Mouse (Mus musculus): ENCODE data around the gene Camk2b. TPM values are rescaled to one million over a fixed set of nuclear protein-coding genes. Genes with fewer than 3 reads are reported as not detected.
"Not testable (repeated sequence)": the region's sequence is repeated elsewhere in the genome, so short reads cannot be mapped to it uniquely, and the experiment has no call there.

Camk2b gene
- polyA plus RNA-seq, 1 experiment from 2014 or later = 12.1 TPM

DNA sequence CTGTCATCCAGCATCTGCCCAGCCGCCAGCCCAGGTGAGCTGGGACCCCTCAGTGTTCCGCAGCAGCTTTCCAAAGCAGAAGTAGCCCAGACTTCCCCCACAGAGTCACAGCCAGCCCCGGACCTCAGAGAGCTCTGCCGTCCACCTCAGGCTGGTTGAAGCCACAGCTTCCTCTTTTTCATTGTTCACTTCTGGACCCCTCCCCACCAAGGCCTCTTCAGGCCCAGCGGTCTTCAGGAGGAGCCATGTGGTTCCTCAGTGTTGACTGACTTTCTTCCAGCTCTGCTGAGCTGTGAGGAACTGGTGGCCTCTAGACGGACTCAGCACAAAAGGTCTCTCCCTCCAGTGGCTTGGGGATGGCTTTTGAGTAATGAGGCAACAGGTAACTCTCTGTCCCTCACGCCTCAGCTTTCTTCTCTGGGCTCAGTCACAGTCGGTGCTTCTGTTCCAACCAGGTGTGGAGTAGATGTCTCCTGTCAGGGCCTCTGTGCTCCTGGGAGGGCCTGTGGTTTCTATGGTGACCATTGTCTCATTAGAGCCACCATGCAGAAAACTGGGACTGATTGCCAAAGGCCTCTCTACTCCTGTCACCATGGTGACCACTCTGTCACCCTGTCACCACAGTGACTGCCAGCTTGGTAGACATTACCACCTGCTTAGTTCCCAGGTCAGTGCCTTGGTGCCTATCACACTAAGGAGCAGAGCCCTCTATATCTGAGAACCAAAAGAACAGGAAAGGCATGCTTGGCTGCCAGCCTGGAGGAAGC, 116.4 kb downstream of the Camk2b start, which contains the start of gene Gck:
TSS of gene Gck (minus strand) at position 496 of the 767 bp plus-strand sequence.
- Histone ChIP-seq H3K9me3 (ENCODE audit: control insufficient read depth) (no peaks in the 10 kb centered on the region), H3K27me3 (replicated peaks; ENCODE audit: control insufficient read depth, insufficient read depth, low read length) (no peaks in the 10 kb centered on the region), H3K4me2 (replicated peaks; ENCODE audit: low read depth) (no peak within 1 kb of the TSS), H3K36me3 (ENCODE audit: control insufficient read depth, insufficient read depth) (no peaks in the 10 kb centered on the region), H3K9ac (ENCODE audit: low read depth, low read length) (no peak within 1 kb of the TSS), H3K4me3 (ENCODE audit: low read depth, low read length) (no peak within 1 kb of the TSS), H3K27ac (ENCODE audit: low read depth, low read length) (no peak within 1 kb of the TSS), H3K4me1 (replicated peaks; ENCODE audit: control insufficient read depth, insufficient read depth, low read length) (0 out of 2 replicates have a peak, but pooled peaks cover 4% of the 10 kb centered on the region)
- no peak for TF ChIP-seq CTCF (IDR thresholded peaks at IDR 0.05; ENCODE audit: low read depth)
- peak; percentile 19; the same call in 1 of the 2 replicates for ATAC-seq
- WGBS = 62% methylated on average over 8 of the region's 8 CpGs

DNA sequence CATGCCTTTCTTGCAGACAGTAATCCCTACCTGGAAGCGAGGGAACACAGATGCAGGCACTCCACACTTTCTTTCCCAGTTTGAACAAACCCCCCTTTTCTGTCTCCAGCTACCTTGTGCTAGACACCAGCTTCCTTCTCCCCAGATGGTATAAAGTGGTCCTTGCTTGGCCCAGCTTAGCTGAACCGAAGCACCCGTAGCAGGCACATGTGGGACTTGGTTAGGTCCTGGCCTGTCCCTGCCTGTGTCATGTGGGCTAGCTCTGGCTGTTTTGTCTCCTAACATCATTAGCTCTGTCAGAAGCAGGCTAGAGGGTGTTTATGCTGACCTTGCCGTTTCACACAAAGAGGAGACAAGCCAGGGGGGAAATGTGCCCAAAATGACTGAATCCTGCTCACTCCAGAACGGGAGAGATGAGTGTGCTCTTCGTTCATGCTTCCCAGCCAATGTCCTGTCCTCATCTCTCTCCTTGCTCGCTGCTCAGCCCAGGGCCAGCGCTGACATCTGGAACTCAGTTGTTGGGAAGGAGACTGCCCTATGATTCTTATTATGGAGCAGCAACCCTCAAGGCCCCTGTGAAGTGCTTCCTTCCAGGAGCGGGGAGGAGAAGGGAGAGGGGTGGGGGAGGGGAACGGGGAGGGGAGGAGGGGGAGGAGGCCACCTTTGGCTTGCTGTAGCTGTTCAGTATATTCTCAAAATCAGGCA, 117.5 kb downstream of the Camk2b start:
- Histone ChIP-seq H3K4me1 (replicated peaks; ENCODE audit: control insufficient read depth, insufficient read depth, low read length) (0 out of 2 replicates have a peak, but pooled peaks cover 4% of the 10 kb centered on the region), H3K4me3 (ENCODE audit: low read depth, low read length) (no peak overlapping the region), H3K27me3 (replicated peaks; ENCODE audit: control insufficient read depth, insufficient read depth, low read length) (no peaks in the 10 kb centered on the region), H3K9ac (ENCODE audit: low read depth, low read length) (no peak overlapping the region), H3K36me3 (ENCODE audit: control insufficient read depth, insufficient read depth) (no peaks in the 10 kb centered on the region), H3K9me3 (ENCODE audit: control insufficient read depth) (no peaks in the 10 kb centered on the region), H3K4me2 (replicated peaks; ENCODE audit: low read depth) (no peak overlapping the region), H3K27ac (ENCODE audit: low read depth, low read length) (no peak overlapping the region)
- ATAC-seq = no peak
- no peak for TF ChIP-seq CTCF (IDR thresholded peaks at IDR 0.05; ENCODE audit: low read depth)
- WGBS = 56% methylated on average over 10 of the region's 10 CpGs

DNA sequence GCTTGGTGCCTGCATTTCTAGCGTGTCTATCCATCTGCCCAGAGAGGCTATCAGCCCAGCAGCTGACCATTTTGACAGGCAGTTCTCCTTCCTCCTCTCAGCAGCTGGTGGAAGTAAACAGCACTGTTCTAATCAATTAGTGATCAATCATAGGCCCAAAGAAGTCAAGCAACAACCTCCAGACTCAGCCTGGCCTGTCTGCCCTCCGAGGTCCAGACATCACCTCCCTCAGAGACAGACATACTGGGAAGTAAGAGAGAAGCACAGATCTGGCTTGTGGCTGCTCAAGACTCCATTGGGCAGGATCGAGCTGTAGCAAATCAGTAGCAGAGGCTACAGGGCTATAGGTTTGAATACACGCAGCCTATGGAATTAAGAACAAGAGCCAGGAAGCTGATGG, 118.4 kb downstream of the Camk2b start:
- no peak overlapping the region for H3K4me2 ChIP-seq (replicated peaks; ENCODE audit: low read depth)
- no peak overlapping the region for H3K4me3 ChIP-seq (ENCODE audit: low read depth, low read length)
- ATAC-seq = no peak
- no peaks in the 10 kb centered on the region for H3K27me3 ChIP-seq (replicated peaks; ENCODE audit: control insufficient read depth, insufficient read depth, low read length)
- no peak overlapping the region for H3K9ac ChIP-seq (ENCODE audit: low read depth, low read length)
- no peak for TF ChIP-seq CTCF (IDR thresholded peaks at IDR 0.05; ENCODE audit: low read depth)
- 0 out of 2 replicates have a peak, but pooled peaks cover 4% of the 10 kb centered on the region for H3K4me1 ChIP-seq (replicated peaks; ENCODE audit: control insufficient read depth, insufficient read depth, low read length)
- no peak overlapping the region for H3K27ac ChIP-seq (ENCODE audit: low read depth, low read length)
- WGBS = 42% methylated on average over 4 of the region's 4 CpGs
- no peaks in the 10 kb centered on the region for H3K9me3 ChIP-seq (ENCODE audit: control insufficient read depth)
- H3K36me3 ChIP-seq (ENCODE audit: control insufficient read depth, insufficient read depth) = no peaks in the 10 kb centered on the region

DNA sequence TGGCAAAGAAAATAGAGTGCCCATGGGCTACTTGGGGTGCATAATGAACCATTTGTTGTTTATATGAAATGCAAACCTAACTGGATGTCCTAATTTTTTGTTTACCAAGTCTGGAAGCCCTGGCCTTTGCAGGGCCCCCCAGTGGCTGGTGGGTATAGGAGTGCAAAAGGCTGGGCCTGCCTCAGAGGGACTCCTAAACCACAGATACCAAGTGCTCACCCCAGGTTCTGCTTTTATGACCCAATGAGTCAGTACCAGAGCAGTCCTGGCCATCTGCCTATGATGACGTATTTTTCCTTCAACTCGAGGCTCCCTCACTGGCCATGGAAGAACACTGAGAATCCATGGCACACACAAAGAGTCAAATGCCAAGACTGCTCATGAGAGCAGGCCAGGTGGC, 121.1 kb downstream of the Camk2b start:
- Histone ChIP-seq H3K9me3 (ENCODE audit: control insufficient read depth) (no peaks in the 10 kb centered on the region), H3K4me2 (replicated peaks; ENCODE audit: low read depth) (no peak overlapping the region)

DNA sequence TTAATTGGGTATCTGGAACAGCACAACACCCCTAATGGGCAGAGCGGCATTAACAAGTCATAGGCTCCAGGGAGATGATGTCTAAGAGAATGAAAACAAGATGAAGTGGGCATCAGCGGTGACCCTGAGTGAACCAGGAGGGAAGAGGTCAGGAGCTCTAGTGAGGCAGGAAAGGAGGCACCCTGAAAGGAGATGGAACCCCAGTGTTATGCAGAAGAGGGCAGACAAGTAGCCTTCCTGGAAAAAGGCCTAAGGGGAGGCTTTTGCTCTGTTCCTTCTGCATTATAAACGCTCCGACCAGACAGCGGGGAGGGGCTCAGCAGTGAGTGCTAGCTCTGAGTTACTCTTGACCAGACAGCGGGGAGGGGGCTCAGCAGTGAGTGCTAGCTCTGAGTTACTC, 123.2 kb downstream of the Camk2b start:
- no peaks in the 10 kb centered on the region for H3K36me3 ChIP-seq (ENCODE audit: control insufficient read depth, insufficient read depth)
- no peak for TF ChIP-seq CTCF (IDR thresholded peaks at IDR 0.05; ENCODE audit: low read depth)
- WGBS = 75% methylated on average over 6 of the region's 6 CpGs
- H3K9ac ChIP-seq (ENCODE audit: low read depth, low read length) = no peak overlapping the region
- no peaks in the 10 kb centered on the region for H3K27me3 ChIP-seq (replicated peaks; ENCODE audit: control insufficient read depth, insufficient read depth, low read length)
- H3K9me3 ChIP-seq (ENCODE audit: control insufficient read depth) = no peaks in the 10 kb centered on the region
- H3K4me3 ChIP-seq (ENCODE audit: low read depth, low read length) = no peak overlapping the region
- no peak overlapping the region for H3K27ac ChIP-seq (ENCODE audit: low read depth, low read length)
- no peak for ATAC-seq
- H3K4me2 ChIP-seq (replicated peaks; ENCODE audit: low read depth) = no peak overlapping the region
- 0 out of 2 replicates have a peak, but pooled peaks cover under 1% of the 10 kb centered on the region for H3K4me1 ChIP-seq (replicated peaks; ENCODE audit: control insufficient read depth, insufficient read depth, low read length)

More for the DNA sequence above, 121.1 kb downstream of the Camk2b start:
- ATAC-seq = no peak
- TF ChIP-seq CTCF (IDR thresholded peaks at IDR 0.05; ENCODE audit: low read depth) = no peak
- Histone ChIP-seq H3K27ac (ENCODE audit: low read depth, low read length) (no peak overlapping the region), H3K4me1 (replicated peaks; ENCODE audit: control insufficient read depth, insufficient read depth, low read length) (0 out of 2 replicates have a peak, but pooled peaks cover 4% of the 10 kb centered on the region), H3K4me3 (ENCODE audit: low read depth, low read length) (no peak overlapping the region), H3K36me3 (ENCODE audit: control insufficient read depth, insufficient read depth) (no peaks in the 10 kb centered on the region), H3K9ac (ENCODE audit: low read depth, low read length) (no peak overlapping the region), H3K27me3 (replicated peaks; ENCODE audit: control insufficient read depth, insufficient read depth, low read length) (no peaks in the 10 kb centered on the region)
- WGBS = 47% methylated on average over 2 of the region's 2 CpGs

DNA sequence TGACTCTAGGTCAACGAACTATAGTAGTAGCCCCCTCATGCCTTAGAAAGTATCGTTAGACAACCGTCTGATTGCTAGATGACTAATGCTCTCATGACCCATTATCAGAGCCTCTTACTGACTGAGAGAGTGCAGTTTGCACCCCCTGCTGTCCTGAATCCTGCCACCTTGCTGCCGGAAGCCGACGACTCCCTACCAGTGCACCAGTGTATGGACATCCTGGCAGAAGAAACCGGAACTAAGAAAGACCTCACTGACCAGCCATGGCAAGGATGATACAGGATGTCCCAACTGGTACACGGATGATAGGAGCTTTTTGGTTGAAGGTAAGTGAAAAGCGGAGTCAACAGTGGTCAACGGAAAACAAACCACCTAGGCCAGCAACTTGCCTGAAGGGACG, 131.6 kb downstream of the Camk2b start:
- not testable (repeated sequence) for H3K27ac ChIP-seq (ENCODE audit: low read depth, low read length); H3K9me3 ChIP-seq (ENCODE audit: control insufficient read depth); H3K9ac ChIP-seq (ENCODE audit: low read depth, low read length); H3K36me3 ChIP-seq (ENCODE audit: control insufficient read depth, insufficient read depth); H3K4me3 ChIP-seq (ENCODE audit: low read depth, low read length); H3K27me3 ChIP-seq (replicated peaks; ENCODE audit: control insufficient read depth, insufficient read depth, low read length); H3K4me1 ChIP-seq (replicated peaks; ENCODE audit: control insufficient read depth, insufficient read depth, low read length); ATAC-seq; H3K4me2 ChIP-seq (replicated peaks; ENCODE audit: low read depth)
- 90% methylated on average over 11 of the region's 11 CpGs for WGBS

Measured in intestine, postnatal 0 days (tissue).